Mouse (Mus musculus) cortical plate, adult 2 months (tissue): ENCODE results near the gene Ptbp3.

Experiments used
- CTCF ChIP-seq: fragments of 200-500 bp; IDR thresholded peaks from 2 replicates; pipeline ENCODE4 v1.5.1; 2011; ENCODE audit warnings: mild to moderate bottlenecking, control low read depth, low read length; ENCODE audit not compliant: insufficient read depth; ENCODE audit errors: extremely low read depth
- POLR2A ChIP-seq: fragments of 200-500 bp; IDR thresholded peaks from 2 replicates; pipeline ENCODE4 v1.6.1; 2011; ENCODE audit warnings: mild to moderate bottlenecking, low read length, control low read depth; ENCODE audit not compliant: insufficient read depth; ENCODE audit errors: extremely low read depth

DNA sequence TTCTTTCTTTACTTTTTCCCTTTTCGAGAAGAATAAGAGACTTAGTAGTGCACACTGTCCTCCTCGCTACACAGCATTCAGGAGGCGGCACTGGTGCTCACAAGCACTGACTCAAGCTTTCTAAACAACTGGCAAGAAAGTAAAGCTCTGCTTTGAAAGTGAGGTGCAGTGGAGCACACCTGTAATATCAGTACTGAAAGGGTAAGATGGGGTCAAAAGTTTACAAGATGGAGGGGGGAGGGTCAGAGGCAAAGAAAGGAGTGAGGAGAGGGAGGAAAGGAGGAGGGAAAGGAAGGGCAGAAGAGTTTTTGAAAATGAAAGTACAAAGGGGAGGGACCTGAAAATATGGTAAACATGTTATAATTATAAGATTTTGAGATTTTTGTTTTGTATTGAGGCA, 43.7 kb downstream of the Ptbp3 start:
- TF ChIP-seq CTCF (no peak), POLR2A (no peak)
